Mouse (Mus musculus): Measurements from ENCODE around the gene Speg.

GRCm38 (mm10) chr1:75363868-75364267 is 11.2 kb upstream of the Speg start:
- TF ChIP-seq CTCF (IDR thresholded peaks at IDR 0.05; ENCODE audit: borderline replicate concordance, control insufficient read depth, extremely low read depth, insufficient read depth, low read length, poor library complexity) (no peak), POLR2A (IDR thresholded peaks at IDR 0.05; ENCODE audit: control insufficient read depth, extremely low read depth, insufficient read depth, low read length, poor library complexity) (no peak)
